Mouse (Mus musculus): ENCODE data around the gene Pbx4. TPM values are rescaled to one million over a fixed set of nuclear protein-coding genes. Genes with fewer than 3 reads are reported as not detected.

Gene Pbx4
- total RNA-seq, 2 experiments from 2014 or later: 1.1 to 1.8 TPM

DNA sequence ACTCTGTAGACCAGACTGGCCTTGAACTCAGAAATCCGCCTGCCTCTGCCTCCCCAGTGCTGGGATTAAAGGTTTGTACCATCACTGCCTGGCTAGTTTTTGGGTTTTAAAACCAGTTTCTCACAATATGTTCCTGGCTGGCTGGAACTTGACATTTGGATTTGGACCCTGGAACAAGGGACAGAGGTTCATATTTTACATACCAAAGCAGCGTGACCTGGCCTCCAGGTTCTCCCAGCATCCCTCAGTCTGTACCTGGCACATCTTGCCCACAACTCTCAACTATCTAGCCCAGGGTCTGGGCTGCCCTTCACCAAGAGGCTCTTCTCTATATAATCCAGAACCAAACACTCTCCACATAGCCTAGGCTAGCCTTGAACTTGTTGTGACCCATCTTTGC is 67.6 kb downstream of the Pbx4 start:
- no peak for DNase-seq

DNA sequence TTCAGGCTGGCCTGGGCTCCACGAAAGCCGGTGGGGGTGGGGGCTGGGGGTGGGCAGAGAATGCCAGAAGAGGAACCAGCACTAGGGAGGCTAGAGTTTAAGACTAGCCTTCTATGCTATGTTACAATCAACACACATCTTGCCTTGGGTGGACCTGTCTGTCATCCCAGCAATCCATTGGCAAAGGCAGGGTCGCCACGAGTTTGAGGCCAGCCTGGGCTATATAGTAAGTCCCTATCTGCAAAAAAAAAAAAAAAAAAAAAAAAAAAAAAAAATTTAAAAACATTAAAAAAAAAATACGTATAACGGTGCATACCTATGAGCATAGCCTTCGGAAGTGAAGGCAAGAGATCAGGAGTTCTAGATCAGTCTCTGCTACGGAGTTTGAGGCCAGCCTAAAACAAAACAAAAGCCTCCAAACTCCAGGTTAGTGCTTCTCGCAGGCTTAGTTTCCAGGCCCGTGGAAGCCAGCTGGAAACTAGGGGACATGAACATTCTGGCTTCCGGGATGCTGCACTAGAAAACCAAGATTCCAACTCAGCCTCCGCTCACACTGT is 68.7 kb downstream of the Pbx4 start:
- DNase-seq: no peak

DNA sequence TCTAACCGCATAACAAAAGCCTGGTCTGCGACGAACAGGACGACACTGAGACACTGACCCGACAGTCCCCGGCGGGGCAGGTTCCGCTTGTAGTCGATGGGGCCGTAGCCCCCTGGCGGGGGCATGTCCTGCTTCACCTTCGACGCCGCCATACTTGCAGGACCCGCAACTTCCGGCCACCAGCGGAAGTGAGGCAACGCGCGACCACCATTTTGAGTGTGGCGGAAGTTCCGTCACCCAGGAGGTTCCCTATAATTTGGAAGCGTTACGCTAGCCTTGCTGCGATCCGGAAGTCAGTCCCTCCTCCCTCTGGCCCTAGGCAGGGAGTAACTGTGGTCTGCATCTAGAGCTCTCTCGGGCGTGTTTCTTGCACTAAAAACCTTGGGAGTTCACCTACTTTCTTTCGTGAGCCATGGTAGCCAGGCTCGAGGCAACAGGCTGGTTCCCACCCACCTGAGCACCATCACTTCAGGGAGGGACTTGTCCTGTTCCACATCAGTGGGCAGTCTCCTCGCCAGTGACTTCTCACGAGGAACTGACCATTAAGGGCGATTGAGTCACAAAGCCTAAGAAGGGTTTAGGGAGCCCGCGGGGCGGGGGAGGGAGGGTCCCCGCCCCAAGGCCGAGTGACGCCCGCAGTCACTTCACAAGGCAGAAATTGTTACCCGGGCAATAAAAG is 69.3 kb downstream of the Pbx4 start:
- DNase-seq: peak; percentile 95 to 97

DNA sequence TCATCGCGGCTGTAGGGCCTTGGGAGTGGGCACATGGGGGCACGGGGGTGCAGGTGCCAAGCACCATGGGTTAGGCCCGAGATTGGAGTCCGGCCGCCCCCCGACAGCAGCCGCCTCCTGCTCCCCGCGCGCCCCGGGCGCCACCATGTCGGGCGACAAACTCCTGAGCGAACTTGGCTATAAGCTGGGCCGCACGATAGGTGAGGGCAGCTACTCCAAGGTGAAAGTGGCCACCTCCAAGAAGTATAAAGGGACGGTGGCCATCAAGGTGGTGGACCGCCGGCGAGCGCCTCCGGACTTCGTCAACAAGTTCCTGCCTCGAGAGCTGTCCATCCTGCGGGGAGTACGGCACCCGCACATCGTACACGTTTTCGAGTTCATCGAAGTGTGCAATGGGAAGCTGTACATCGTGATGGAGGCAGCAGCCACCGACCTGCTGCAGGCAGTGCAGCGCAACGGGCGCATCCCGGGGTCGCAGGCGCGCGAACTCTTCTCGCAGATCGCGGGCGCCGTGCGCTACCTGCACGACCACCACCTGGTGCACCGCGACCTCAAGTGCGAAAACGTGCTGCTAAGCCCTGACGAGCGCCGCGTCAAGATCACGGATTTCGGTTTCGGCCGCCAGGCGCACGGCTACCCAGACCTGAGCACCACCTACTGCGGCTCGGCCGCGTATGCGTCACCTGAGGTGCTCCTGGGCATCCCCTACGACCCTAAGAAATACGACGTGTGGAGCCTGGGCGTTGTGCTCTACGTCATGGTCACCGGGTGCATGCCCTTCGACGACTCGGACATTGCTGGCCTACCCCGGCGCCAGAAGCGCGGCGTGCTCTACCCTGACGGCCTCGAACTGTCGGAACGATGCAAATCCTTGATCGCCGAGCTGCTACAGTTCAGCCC is 70.1 kb downstream of the Pbx4 start, which contains the start of the genes Tssk6, Ndufa13 and Yjefn3:
Tssk6 (plus strand) TSS at position 22 of the 900 bp plus-strand sequence.
Ndufa13 (minus strand) TSS at position 396 of the 900 bp plus-strand sequence.
Yjefn3 (minus strand) TSS at position 550 of the 900 bp plus-strand sequence.
- peak in 1 of 2 experiments; percentile 35 for DNase-seq

DNA sequence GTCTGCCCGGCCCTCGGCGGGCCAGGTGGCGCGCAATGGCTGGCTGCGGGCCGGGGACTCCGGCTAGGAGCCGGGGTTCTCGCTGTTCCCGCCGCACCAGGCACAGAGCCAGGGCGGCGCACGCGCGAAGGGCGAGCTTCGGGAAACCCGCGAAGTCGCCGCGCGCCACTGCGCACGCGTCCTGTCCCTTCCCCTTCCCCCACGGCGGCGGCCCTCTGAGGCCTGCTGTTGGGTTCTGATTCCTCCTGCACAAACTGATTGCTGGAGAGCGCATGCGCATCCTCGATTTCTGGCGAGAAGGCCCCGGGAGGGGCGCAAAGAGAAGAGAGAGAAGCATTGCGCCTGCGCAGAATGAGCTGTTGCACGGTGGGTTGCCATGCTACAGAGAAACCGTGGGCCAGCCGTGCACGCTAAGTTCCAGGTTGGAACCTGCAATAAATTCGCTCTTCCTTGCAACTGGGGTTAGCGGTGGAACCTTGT is 70.8 kb downstream of the Pbx4 start:
- peak; percentile 99 for DNase-seq

DNA sequence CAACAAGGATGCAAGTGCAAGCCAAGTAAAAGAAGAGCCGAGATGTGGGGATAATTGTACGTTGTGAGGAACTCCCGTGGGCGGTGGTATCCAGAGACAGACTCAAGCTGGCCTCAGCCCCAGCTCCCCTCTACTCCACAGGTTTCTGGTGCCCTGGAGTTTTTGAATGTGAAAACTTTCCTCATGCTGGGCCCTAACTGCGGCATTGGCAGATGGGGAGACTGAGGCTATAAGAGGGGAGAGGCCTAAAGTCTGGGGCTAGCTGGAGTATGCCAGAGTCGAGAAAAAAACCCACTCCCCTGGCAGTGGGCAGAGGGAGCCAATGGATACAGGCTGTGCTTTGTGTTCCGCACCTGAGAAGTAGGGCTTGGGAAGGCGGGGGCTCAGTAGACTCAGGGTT is 71.8 kb downstream of the Pbx4 start:
- DNase-seq: no peak

DNA sequence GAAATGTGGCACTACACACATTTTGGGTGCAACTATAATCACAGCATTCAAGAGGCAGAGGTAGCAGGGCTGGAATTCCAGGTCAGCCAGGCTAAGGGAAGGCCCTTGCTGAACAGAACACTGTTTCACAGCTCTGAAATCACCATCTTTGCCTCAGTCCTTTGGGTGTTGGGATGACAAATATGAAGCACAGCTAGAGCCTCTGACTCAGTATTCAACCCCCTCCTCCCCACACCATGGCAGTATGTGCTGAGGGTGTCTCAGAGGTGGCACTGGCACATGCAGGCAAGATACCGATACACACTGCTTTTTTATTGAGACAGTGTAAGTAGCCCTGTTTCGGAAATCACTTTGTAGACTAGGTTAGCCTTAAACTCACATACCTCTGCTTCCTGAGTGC is 74.0 kb downstream of the Pbx4 start:
- no peak for DNase-seq

DNA sequence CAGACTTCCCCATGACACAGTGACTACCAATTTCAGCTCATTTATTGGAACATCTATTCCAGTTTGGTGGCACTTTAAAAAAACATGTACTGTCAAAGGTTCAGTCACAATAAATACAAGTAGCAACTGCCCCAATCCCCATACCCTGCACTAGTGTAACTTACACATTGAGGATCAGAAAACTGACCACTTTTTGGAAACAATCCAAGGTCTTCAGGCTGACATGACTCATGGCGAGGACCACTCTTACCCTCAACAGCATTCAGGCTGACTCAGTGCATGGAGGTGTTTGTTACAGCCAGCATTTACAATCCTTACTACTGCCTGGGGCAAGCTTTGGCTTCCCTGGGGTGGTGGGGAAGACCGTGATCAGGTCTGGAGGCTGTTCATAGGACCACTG is 74.8 kb downstream of the Pbx4 start:
- DNase-seq: no peak

DNA sequence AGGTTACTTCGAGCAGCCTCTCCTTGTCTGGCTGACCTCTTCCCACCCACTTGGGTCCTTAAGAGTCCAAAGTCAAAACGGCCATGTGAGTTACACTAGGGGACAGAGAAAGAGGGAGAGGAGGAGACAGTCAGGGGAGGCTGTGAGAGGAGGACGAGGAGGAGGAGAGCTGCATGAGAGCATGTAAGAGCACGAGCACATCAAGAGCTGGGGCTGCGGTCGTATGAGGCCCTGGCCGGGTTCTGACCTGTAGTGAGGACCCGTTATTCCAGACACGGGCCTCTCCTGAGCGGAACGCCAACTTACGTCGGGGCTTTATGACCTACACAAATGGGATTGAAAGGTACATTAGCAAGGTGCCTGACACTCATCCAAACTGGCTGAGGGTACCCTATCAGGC is 79.6 kb downstream of the Pbx4 start:
- DNase-seq: no peak

DNA sequence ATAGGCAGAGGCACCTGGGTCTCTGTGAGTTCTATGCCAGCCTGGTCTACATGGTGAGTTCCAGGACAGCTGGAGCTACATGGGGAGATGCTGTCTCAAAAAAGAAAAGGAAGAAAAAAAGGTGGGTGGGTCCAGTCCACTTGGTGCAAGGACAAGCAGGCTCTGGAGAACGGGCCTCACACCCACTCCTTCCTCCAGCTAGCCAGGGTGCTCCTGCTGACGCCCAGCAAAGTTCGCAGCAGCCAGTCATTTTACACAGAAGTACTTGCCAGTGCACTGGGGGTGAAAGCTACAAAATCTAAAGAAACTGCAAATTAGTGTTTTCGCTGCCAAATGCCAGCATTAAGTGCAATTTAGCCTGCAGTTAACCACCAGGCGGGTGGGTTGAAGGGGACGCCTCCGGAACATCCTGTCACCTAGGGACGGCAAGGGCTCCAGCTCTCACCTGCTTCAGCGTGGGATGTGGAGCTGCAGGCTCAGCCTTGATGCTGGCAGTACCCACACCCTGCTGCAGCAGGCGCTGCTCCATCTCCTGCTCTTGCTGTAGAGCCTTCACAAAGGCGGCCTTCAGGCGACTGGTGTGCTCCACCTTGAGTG is 80.3 kb downstream of the Pbx4 start:
- DNase-seq: no peak

DNA sequence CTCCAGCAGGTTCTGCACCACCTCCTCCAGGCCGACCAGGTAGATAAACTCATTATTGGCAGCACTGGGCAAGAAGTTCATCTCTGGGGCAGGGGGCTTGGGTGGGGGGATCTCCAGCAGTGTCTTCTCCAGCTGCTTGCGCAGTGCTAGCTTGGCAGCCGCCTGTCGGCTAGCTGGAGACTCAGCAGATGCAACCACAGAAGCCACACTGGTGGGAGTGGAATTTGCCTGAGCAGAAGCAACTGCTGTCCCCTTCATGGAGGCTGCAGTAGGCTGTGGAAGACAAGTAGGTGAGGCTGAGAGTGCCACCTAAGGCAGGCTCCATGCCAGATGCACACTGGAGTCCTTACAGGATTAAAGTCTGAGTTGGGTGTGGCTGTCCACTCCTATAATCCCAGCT is 82.2 kb downstream of the Pbx4 start:
- no peak for DNase-seq

DNA sequence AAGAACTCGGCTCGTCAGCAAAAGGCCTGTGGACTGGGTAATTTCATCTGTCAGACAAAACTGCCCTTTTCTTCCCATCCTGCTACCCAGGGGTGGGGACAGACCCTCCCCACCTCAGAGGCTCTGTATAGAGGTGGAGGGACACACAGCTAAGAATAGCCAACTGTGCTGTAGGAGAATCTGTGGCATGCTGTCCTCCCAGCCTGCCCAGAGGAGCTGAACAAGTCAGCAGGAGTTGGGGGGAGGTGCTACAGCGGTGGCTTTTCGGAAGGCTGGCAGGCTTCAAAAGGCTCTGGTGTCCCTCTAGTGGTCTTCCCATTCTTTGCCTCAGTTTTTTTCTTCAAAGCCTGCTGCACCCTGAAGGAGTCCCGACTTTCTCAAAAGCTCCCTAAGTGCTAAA is 83.5 kb downstream of the Pbx4 start:
- no peak for DNase-seq

DNA sequence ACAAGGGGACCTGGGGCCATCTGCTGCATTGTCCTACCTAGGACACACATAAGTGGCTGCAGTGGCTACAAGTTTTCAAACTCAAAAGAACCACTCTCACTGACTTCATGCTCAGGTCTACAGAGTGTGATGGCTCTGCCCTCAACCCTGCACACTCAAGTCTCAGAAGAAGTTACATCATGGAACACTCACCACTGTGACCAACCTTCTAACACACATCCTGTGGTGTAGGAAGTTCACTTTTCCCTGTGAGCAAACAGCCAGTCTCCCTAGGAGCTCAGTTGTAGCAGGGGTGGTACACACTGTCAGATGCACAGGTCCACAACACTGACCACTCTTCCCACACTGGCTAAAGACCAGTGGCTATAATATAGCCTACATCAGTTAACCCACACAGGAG is 86.2 kb downstream of the Pbx4 start:
- no peak for DNase-seq

DNA sequence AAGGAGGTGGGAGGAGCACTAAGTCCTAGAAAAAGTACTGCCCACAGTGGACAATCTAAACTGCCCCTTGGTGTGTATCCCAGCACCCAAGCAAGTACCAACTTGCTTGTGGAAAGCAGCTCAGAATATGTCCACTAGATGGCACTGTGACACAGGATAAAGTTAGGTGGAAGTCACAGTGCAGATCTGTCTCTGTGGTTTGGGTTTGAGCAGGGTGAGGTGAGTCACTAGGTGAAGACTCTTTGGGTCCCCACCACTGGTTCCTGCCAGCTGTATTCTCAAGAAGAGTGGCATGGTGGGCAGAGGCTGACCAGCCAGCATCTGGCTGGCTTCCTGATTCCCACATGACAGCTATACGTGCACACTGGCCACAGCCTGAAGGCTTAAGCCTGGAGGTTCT is 86.7 kb downstream of the Pbx4 start:
- DNase-seq: peak; percentile 65 to 79

DNA sequence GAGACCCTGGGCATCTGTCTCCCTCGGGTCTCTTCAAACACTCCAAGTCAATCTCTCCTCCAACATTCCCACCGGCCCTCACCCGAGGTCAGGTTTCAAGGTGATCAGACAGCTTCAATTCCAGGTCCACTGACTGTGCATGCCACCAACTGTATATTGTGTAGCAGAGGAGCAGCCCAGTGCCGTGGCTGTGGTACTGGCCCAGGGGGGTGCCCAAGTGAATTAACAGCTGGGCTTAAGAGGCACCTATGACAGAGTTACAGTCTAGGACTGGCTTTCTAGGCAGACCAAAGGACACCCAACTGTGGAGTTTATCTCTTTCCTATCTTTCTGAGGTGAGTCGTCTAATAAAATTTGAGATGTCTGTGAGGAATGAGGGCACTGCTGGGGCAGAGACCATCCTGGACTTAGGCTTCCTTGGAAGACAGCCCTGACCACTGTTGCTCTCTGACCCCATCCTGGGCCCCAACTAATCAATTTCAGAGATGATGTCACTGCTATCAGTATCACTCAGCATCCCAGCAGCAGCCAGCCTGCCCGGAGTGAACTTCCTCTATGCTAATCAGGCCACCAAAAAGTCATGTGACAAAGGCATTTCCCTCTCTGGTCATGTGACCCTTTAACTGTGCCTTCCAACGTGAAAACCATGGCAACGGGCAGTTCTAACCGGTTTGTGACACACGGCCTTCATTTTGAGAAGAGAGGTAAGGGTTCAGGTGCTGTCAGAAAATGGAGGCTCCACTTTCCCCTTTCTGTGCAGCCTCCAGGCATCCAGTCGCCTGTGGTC is 87.8 kb downstream of the Pbx4 start:
- DNase-seq: peak; percentile 53 to 62

DNA sequence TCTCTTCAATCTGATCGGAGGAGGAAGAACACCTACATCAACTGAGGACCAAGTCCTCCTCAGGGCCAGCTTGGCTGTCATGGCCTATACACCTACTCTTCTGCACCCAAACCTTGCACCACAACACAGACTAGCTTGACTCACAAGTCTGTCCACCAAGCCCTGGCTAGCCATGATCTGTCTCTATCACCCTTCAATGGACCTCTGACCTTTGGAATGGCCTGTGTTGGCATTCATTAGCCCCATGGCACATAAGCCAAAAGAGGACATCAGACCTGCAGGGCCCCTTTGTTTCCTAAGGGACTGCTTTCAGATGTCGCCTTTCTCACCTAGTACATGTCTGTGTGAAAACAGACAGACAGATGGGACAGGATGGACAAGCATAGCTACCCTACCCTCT is 88.8 kb downstream of the Pbx4 start:
- DNase-seq: no peak

Other genes with a start within 250 kb of the Pbx4 start
- 10 to 100 TPM; 12.3 to 14.9 TPM for gene Zfp868, start 206.9 kb upstream of the Pbx4 start, total RNA-seq (2021)
- gene Zfp964, start 178.0 kb upstream of the Pbx4 start, total RNA-seq (2021): 1 to 10 TPM; 2.8 TPM
- gene Zfp869, start 121.8 kb upstream of the Pbx4 start, total RNA-seq (2021): 10 to 100 TPM; 22.1 to 22.7 TPM
- 1 to 10 TPM; 3.5 to 5.1 TPM for gene Zfp963, start 82.5 kb upstream of the Pbx4 start, total RNA-seq (2021)
- 1 to 10 TPM; 2.8 to 3.1 TPM for gene Gm20422, start 57.6 kb upstream of the Pbx4 start, total RNA-seq (2021)
- 10 to 100 TPM; 40.9 to 42.3 TPM for gene Atp13a1, start 41.3 kb upstream of the Pbx4 start, total RNA-seq (2021)
- 10 to 100 TPM; 21.2 to 21.3 TPM for gene Zfp866, start 41.3 kb upstream of the Pbx4 start, total RNA-seq (2021)
- 10 to 100 TPM; 10.1 to 10.5 TPM for gene Gmip, start 23.8 kb upstream of the Pbx4 start, total RNA-seq (2021)
- gene Lpar2, start 10.1 kb upstream of the Pbx4 start, total RNA-seq (2021): 1 to 10 TPM; 1.4 to 1.7 TPM
- gene Cilp2, start 55.2 kb downstream of the Pbx4 start, total RNA-seq (2021): under 1 TPM in 1 of 2 experiments, not detected in 1; 0.10 TPM
- under 1 TPM; 0.53 to 0.56 TPM for gene Tssk6, start 69.7 kb downstream of the Pbx4 start, total RNA-seq (2021)
- 100 to 1,000 TPM; 166 to 176 TPM for gene Ndufa13, start 70.1 kb downstream of the Pbx4 start, total RNA-seq (2021)
- 1 to 10 TPM; 1.9 to 2.7 TPM for gene Yjefn3, start 70.2 kb downstream of the Pbx4 start, total RNA-seq (2021)
- gene Gatad2a, start 163.9 kb downstream of the Pbx4 start, total RNA-seq (2021): 10 to 100 TPM; 93.2 to 94.3 TPM
- 10 to 100 TPM; 56.7 to 63.4 TPM for gene Mau2, start 210.2 kb downstream of the Pbx4 start, total RNA-seq (2021)
- 10 to 100 TPM; 30.9 to 31.5 TPM for gene Sugp1, start 210.3 kb downstream of the Pbx4 start, total RNA-seq (2021)
- gene Tm6sf2, start 240.4 kb downstream of the Pbx4 start, total RNA-seq (2021): 1 to 10 TPM in 1 of 2 experiments, under 1 TPM in 1; 0.56 to 1.1 TPM